Mouse (Mus musculus): Measurements from ENCODE around the gene Pmf1. TPM values are rescaled to one million over a fixed set of nuclear protein-coding genes. Genes with fewer than 3 reads are reported as not detected.
A peak's percentile ranks its signal among the peaks of the same experiment; 100 is the strongest.

Gene Pmf1
- polyA plus RNA-seq (2015; fragmentation: Nextera tagmentation; extraction: Ambion mirVana) = 127 and 128 TPM in 2 replicates

- no peaks in the 10 kb centered on the region for H3K9me3 ChIP-seq
- WGBS = under 1% methylated on average over 54 of the region's 54 CpGs
- H3K27me3 ChIP-seq (replicated peaks) = no peaks in the 10 kb centered on the region
- peak; percentile 95 for ATAC-seq
- 0 out of 2 replicates have a peak, but pooled peaks cover 8% of the 10 kb centered on the region for H3K36me3 ChIP-seq
- peak within 1 kb of the TSS; percentile 68 for H3K4me3 ChIP-seq (replicated peaks)
- H3K27ac ChIP-seq = peak within 1 kb of the TSS; percentile 97
- peak within 1 kb of the TSS; percentile 93 for H3K9ac ChIP-seq
- peak within 1 kb of the TSS; percentile 83 for H3K4me2 ChIP-seq (replicated peaks)
- H3K4me1 ChIP-seq (replicated peaks) = peaks cover 23% of the 10 kb centered on the region
Observed at GRCm38 (mm10) chr3:88409741-88410644, at the start of gene Pmf1. Gene Pmf1, minus strand, starts transcription at chr3:88410331.

GRCm38 (mm10) chr3:88458778-88459219 lies 48.7 kb upstream of the Pmf1 start:
- no peak for ATAC-seq
- H3K4me2 ChIP-seq (replicated peaks) = peak overlapping the region; percentile 35

GRCm38 (mm10) chr3:88456746-88457532 lies 46.8 kb upstream of the Pmf1 start:
- no peaks in the 10 kb centered on the region for H3K36me3 ChIP-seq
- H3K9me3 ChIP-seq = no peaks in the 10 kb centered on the region
- H3K4me3 ChIP-seq (replicated peaks) = no peak overlapping the region
- H3K9ac ChIP-seq = no peak overlapping the region
- peak overlapping the region; percentile 54 for H3K27ac ChIP-seq
- 66% methylated on average over 7 of the region's 7 CpGs for WGBS
- H3K4me1 ChIP-seq (replicated peaks) = peaks cover 33% of the 10 kb centered on the region; the same call in 1 of the 2 replicates
- peak; percentile 3; the same call in 1 of the 2 replicates for ATAC-seq
- peak overlapping the region; percentile 49; the same call in 1 of the 2 replicates for H3K4me2 ChIP-seq (replicated peaks)
- H3K27me3 ChIP-seq (replicated peaks) = 0 out of 2 replicates have a peak, but pooled peaks cover 4% of the 10 kb centered on the region

More at GRCm38 (mm10) chr3:88458778-88459219, 48.7 kb upstream of the Pmf1 start:
- WGBS = 3% methylated on average over 14 of the region's 14 CpGs
- Histone ChIP-seq H3K36me3 (no peaks in the 10 kb centered on the region), H3K4me3 (replicated peaks) (no peak overlapping the region), H3K9ac (no peak overlapping the region), H3K27ac (no peak overlapping the region), H3K9me3 (no peaks in the 10 kb centered on the region), H3K27me3 (replicated peaks) (0 out of 2 replicates have a peak, but pooled peaks cover 4% of the 10 kb centered on the region), H3K4me1 (replicated peaks) (peaks cover 30% of the 10 kb centered on the region; the same call in 1 of the 2 replicates)

GRCm38 (mm10) chr3:88456313-88456712 lies 46.2 kb upstream of the Pmf1 start:
- Histone ChIP-seq H3K4me1 (replicated peaks) (peaks cover 33% of the 10 kb centered on the region; the same call in 1 of the 2 replicates), H3K9me3 (no peaks in the 10 kb centered on the region), H3K9ac (no peak overlapping the region), H3K27me3 (replicated peaks) (0 out of 2 replicates have a peak, but pooled peaks cover 4% of the 10 kb centered on the region), H3K36me3 (no peaks in the 10 kb centered on the region), H3K27ac (peak overlapping the region; percentile 93), H3K4me3 (replicated peaks) (no peak overlapping the region), H3K4me2 (replicated peaks) (peak overlapping the region; percentile 49)
- WGBS = 66% methylated on average over 8 of the region's 8 CpGs
- ATAC-seq = peak; percentile 55

GRCm38 (mm10) chr3:88455588-88456264 lies 45.6 kb upstream of the Pmf1 start:
- H3K4me2 ChIP-seq (replicated peaks) = peak overlapping the region; percentile 49

GRCm38 (mm10) chr3:88454762-88455587 lies 44.8 kb upstream of the Pmf1 start:
- peak overlapping the region; percentile 21 for H3K4me3 ChIP-seq (replicated peaks)
- H3K27me3 ChIP-seq (replicated peaks) = 0 out of 2 replicates have a peak, but pooled peaks cover 4% of the 10 kb centered on the region
- H3K36me3 ChIP-seq = no peaks in the 10 kb centered on the region
- H3K4me2 ChIP-seq (replicated peaks) = peak overlapping the region; percentile 49
- H3K27ac ChIP-seq = peak overlapping the region; percentile 93
- H3K9me3 ChIP-seq = no peaks in the 10 kb centered on the region
- peaks cover 42% of the 10 kb centered on the region for H3K4me1 ChIP-seq (replicated peaks)
- WGBS = 48% methylated on average over 9 of the region's 9 CpGs
- H3K9ac ChIP-seq = peak overlapping the region; percentile 42
- ATAC-seq = peak; percentile 69

More at GRCm38 (mm10) chr3:88455588-88456264, 45.6 kb upstream of the Pmf1 start:
- Histone ChIP-seq H3K9ac (peak overlapping the region; percentile 42), H3K36me3 (no peaks in the 10 kb centered on the region), H3K27me3 (replicated peaks) (0 out of 2 replicates have a peak, but pooled peaks cover 4% of the 10 kb centered on the region), H3K4me3 (replicated peaks) (peak overlapping the region; percentile 21), H3K4me1 (replicated peaks) (peaks cover 36% of the 10 kb centered on the region), H3K9me3 (no peaks in the 10 kb centered on the region), H3K27ac (peak overlapping the region; percentile 93)
- WGBS = 64% methylated on average over 18 of the region's 18 CpGs
- peak; percentile 48 for ATAC-seq

GRCm38 (mm10) chr3:88453986-88454385 lies 43.9 kb upstream of the Pmf1 start:
- Histone ChIP-seq H3K9ac (no peak overlapping the region), H3K27ac (no peak overlapping the region), H3K4me3 (replicated peaks) (no peak overlapping the region), H3K4me2 (replicated peaks) (0 out of 2 replicates have a peak overlapping the region, but pooled peaks have one; percentile 49), H3K36me3 (no peaks in the 10 kb centered on the region), H3K9me3 (no peaks in the 10 kb centered on the region), H3K4me1 (replicated peaks) (peaks cover 51% of the 10 kb centered on the region), H3K27me3 (replicated peaks) (0 out of 2 replicates have a peak, but pooled peaks cover 2% of the 10 kb centered on the region)
- no peak for ATAC-seq
- WGBS = 77% methylated on average over 8 of the region's 8 CpGs

GRCm38 (mm10) chr3:88453369-88453768 lies 43.2 kb upstream of the Pmf1 start:
- no peak overlapping the region for H3K4me3 ChIP-seq (replicated peaks)
- ATAC-seq = no peak
- no peaks in the 10 kb centered on the region for H3K27me3 ChIP-seq (replicated peaks)
- H3K4me2 ChIP-seq (replicated peaks) = no peak overlapping the region
- no peaks in the 10 kb centered on the region for H3K9me3 ChIP-seq
- peaks cover 48% of the 10 kb centered on the region for H3K4me1 ChIP-seq (replicated peaks)
- no peaks in the 10 kb centered on the region for H3K36me3 ChIP-seq
- no peak overlapping the region for H3K27ac ChIP-seq
- WGBS = 55% methylated on average over 8 of the region's 8 CpGs
- H3K9ac ChIP-seq = no peak overlapping the region

GRCm38 (mm10) chr3:88452716-88453115 lies 42.6 kb upstream of the Pmf1 start:
- ATAC-seq = no peak
- Histone ChIP-seq H3K4me2 (replicated peaks) (no peak overlapping the region), H3K9me3 (no peaks in the 10 kb centered on the region), H3K36me3 (no peaks in the 10 kb centered on the region), H3K4me3 (replicated peaks) (no peak overlapping the region), H3K9ac (no peak overlapping the region), H3K27ac (no peak overlapping the region), H3K4me1 (replicated peaks) (peaks cover 52% of the 10 kb centered on the region), H3K27me3 (replicated peaks) (no peaks in the 10 kb centered on the region)
- 70% methylated on average over 6 of the region's 6 CpGs for WGBS

GRCm38 (mm10) chr3:88452246-88452645 lies 42.1 kb upstream of the Pmf1 start:
- no peak overlapping the region for H3K9ac ChIP-seq
- WGBS = 66% methylated on average over 5 of the region's 5 CpGs
- no peak for ATAC-seq

More at GRCm38 (mm10) chr3:88452246-88452645, 42.1 kb upstream of the Pmf1 start:
- H3K4me1 ChIP-seq (replicated peaks) = peaks cover 51% of the 10 kb centered on the region
- H3K9me3 ChIP-seq = no peaks in the 10 kb centered on the region
- no peaks in the 10 kb centered on the region for H3K27me3 ChIP-seq (replicated peaks)
- no peak overlapping the region for H3K27ac ChIP-seq
- H3K36me3 ChIP-seq = no peaks in the 10 kb centered on the region
- no peak overlapping the region for H3K4me3 ChIP-seq (replicated peaks)
- H3K4me2 ChIP-seq (replicated peaks) = no peak overlapping the region

All from intestine, embryonic 15.5 days (tissue).